Mouse (Mus musculus) liver, adult 2 months (tissue): ENCODE measurements at regions not wholly inside any gene's neighbourhood (a gene's known extent, or its start where the extent isn't known, plus 50 kb on each side); places are given as distances from the start of the nearest gene placed in this dataset.

Source experiments
- CTCF ChIP-seq: fragments of 200-500 bp; IDR thresholded peaks from 2 replicates; pipeline ENCODE4 v1.5.1; 2011; ENCODE audit warnings: low read depth, low read length, control low read depth
- POLR2A ChIP-seq: fragments of 200-500 bp; IDR thresholded peaks from 2 replicates; pipeline ENCODE4 v1.6.1; 2011; ENCODE audit warnings: low read length, control low read depth; ENCODE audit not compliant: insufficient read depth; ENCODE audit errors: extremely low read depth

DNA sequence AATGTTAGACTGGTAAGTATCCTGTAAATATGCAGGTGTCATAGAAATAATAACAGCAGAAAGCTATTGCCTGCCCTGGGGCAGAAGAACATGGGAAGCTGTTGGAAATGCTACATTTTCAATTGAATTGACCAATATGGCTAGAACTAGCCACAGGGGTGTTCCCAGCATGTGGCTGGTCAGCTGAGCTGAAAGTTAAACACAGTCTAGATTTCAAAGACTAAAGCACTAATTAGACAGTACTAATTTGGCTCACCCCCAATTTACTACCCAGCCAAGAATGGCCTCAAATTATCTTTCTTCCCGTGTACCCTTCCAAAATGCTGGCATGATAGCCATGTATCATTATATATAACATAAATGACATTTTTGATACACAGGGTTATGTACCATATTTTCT lies 898.2 kb downstream of the Diaph3 start:
- no peak for TF ChIP-seq POLR2A
- no peak for TF ChIP-seq CTCF
